Mouse (Mus musculus): ENCODE results near the gene Pcmt1. TPM values are rescaled to one million over a fixed set of nuclear protein-coding genes. Genes with fewer than 3 reads are reported as not detected.
A peak's percentile ranks its signal among the peaks of the same experiment; 100 is the strongest.

The Pcmt1 gene
- 112 and 121 TPM in 2 replicates for polyA plus RNA-seq (2015; fragmentation: Nextera tagmentation; extraction: Ambion mirVana)

GRCm38 (mm10) chr10:7680731-7681301 is at the start of gene Pcmt1, which contains the start of gene Lats1:
Gene Pcmt1 (minus strand): TSS chr10:7681136.
Gene Lats1 (plus strand): TSS chr10:7681214.
- H3K4me3 ChIP-seq (replicated peaks) = peak within 1 kb of the TSS; percentile 98
- peak within 1 kb of the TSS; percentile 98 for H3K9ac ChIP-seq
- peaks cover 44% of the 10 kb centered on the region for H3K4me1 ChIP-seq (replicated peaks)
- H3K36me3 ChIP-seq = peaks cover 42% of the 10 kb centered on the region
- peak; percentile 81 for ATAC-seq (ENCODE audit: low read depth)
- DNase-seq = peak; percentile 76
- peak within 1 kb of the TSS; percentile 93 for H3K27ac ChIP-seq
- H3K4me2 ChIP-seq = peak within 1 kb of the TSS; percentile 88
- under 1% methylated on average over 65 of the region's 65 CpGs for WGBS (ENCODE audit: insufficient replicate concordance)
- H3K9me3 ChIP-seq (replicated peaks) = no peaks in the 10 kb centered on the region
- no peaks in the 10 kb centered on the region for H3K27me3 ChIP-seq

- Histone ChIP-seq H3K36me3 (no peaks in the 10 kb centered on the region), H3K4me2 (peak overlapping the region; percentile 86), H3K4me3 (replicated peaks) (peak overlapping the region; percentile 73), H3K27ac (no peak overlapping the region), H3K27me3 (no peaks in the 10 kb centered on the region), H3K9me3 (replicated peaks) (no peaks in the 10 kb centered on the region), H3K4me1 (replicated peaks) (peaks cover 27% of the 10 kb centered on the region), H3K9ac (peak overlapping the region; percentile 80)
- DNase-seq = no peak
- ATAC-seq (ENCODE audit: low read depth) = no peak
- WGBS (ENCODE audit: insufficient replicate concordance) = 16% methylated on average over 3 of the region's 3 CpGs
These were observed 46.1 kb upstream of the Pcmt1 start for GRCm38 (mm10) chr10:7727011-7727410.

- Histone ChIP-seq H3K4me2 (peak overlapping the region; percentile 86), H3K9me3 (replicated peaks) (no peaks in the 10 kb centered on the region), H3K4me3 (replicated peaks) (peak overlapping the region; percentile 73), H3K4me1 (replicated peaks) (peaks cover 27% of the 10 kb centered on the region), H3K27me3 (no peaks in the 10 kb centered on the region), H3K36me3 (no peaks in the 10 kb centered on the region), H3K9ac (peak overlapping the region; percentile 80), H3K27ac (peak overlapping the region; percentile 79)
- ATAC-seq (ENCODE audit: low read depth) (no peak), DNase-seq (no peak)
- WGBS (ENCODE audit: insufficient replicate concordance) = under 1% methylated on average over 8 of the region's 8 CpGs
These were observed 45.5 kb upstream of the Pcmt1 start for GRCm38 (mm10) chr10:7726501-7726812.

GRCm38 (mm10) chr10:7725751-7726500 is 45.0 kb upstream of the Pcmt1 start, which contains the start of gene Katna1:
Gene Katna1 (plus strand): TSS chr10:7726000.
- Histone ChIP-seq H3K4me2 (peak within 1 kb of the TSS; percentile 86), H3K4me1 (replicated peaks) (peaks cover 27% of the 10 kb centered on the region), H3K27me3 (no peaks in the 10 kb centered on the region), H3K27ac (peak within 1 kb of the TSS; percentile 79), H3K36me3 (no peaks in the 10 kb centered on the region), H3K9me3 (replicated peaks) (no peaks in the 10 kb centered on the region), H3K4me3 (replicated peaks) (peak within 1 kb of the TSS; percentile 73), H3K9ac (peak within 1 kb of the TSS; percentile 80)
- WGBS (ENCODE audit: insufficient replicate concordance) = under 1% methylated on average over 49 of the region's 49 CpGs
- ATAC-seq (ENCODE audit: low read depth) (peak; percentile 98), DNase-seq (peak; percentile 97)

- Histone ChIP-seq H3K27ac (no peak overlapping the region), H3K4me2 (no peak overlapping the region), H3K9ac (no peak overlapping the region), H3K4me3 (replicated peaks) (no peak overlapping the region), H3K36me3 (peaks cover 44% of the 10 kb centered on the region), H3K4me1 (replicated peaks) (no peaks in the 10 kb centered on the region), H3K9me3 (replicated peaks) (no peaks in the 10 kb centered on the region), H3K27me3 (no peaks in the 10 kb centered on the region)
- ATAC-seq (ENCODE audit: low read depth) (no peak), DNase-seq (no peak)
- WGBS (ENCODE audit: insufficient replicate concordance) = 78% methylated on average over 7 of the region's 7 CpGs
These were observed 34.1 kb upstream of the Pcmt1 start for GRCm38 (mm10) chr10:7715056-7715455.

- no peak overlapping the region for H3K27ac ChIP-seq
- H3K4me2 ChIP-seq = no peak overlapping the region
- no peaks in the 10 kb centered on the region for H3K9me3 ChIP-seq (replicated peaks)
- ATAC-seq (ENCODE audit: low read depth) (no peak), DNase-seq (no peak)
- no peaks in the 10 kb centered on the region for H3K27me3 ChIP-seq
- H3K4me3 ChIP-seq (replicated peaks) = no peak overlapping the region
- WGBS (ENCODE audit: insufficient replicate concordance) = 83% methylated on average over 13 of the region's 13 CpGs
- no peaks in the 10 kb centered on the region for H3K4me1 ChIP-seq (replicated peaks)
- peaks cover 61% of the 10 kb centered on the region for H3K36me3 ChIP-seq
- H3K9ac ChIP-seq = no peak overlapping the region
These were observed 31.6 kb upstream of the Pcmt1 start for GRCm38 (mm10) chr10:7712506-7712905.

- Histone ChIP-seq H3K36me3 (peaks cover 69% of the 10 kb centered on the region), H3K9me3 (replicated peaks) (no peaks in the 10 kb centered on the region), H3K4me3 (replicated peaks) (no peak overlapping the region), H3K27me3 (no peaks in the 10 kb centered on the region), H3K9ac (no peak overlapping the region), H3K4me2 (no peak overlapping the region), H3K27ac (no peak overlapping the region), H3K4me1 (replicated peaks) (no peaks in the 10 kb centered on the region)
- ATAC-seq (ENCODE audit: low read depth) = no peak
- DNase-seq = no peak
- WGBS (ENCODE audit: insufficient replicate concordance) = 74% methylated on average over 5 of the region's 5 CpGs
These were observed 29.2 kb upstream of the Pcmt1 start for GRCm38 (mm10) chr10:7710121-7710520.

- H3K9ac ChIP-seq = no peak overlapping the region
- ATAC-seq (ENCODE audit: low read depth) = no peak
- H3K4me2 ChIP-seq = no peak overlapping the region
- 94% methylated on average over 6 of the region's 6 CpGs for WGBS (ENCODE audit: insufficient replicate concordance)
- DNase-seq = no peak
- H3K4me1 ChIP-seq (replicated peaks) = no peaks in the 10 kb centered on the region
- no peaks in the 10 kb centered on the region for H3K27me3 ChIP-seq
- H3K4me3 ChIP-seq (replicated peaks) = no peak overlapping the region
- peaks cover 84% of the 10 kb centered on the region for H3K36me3 ChIP-seq
- no peaks in the 10 kb centered on the region for H3K9me3 ChIP-seq (replicated peaks)
- H3K27ac ChIP-seq = no peak overlapping the region
These were observed 21.6 kb upstream of the Pcmt1 start for GRCm38 (mm10) chr10:7702586-7702985.

GRCm38 (mm10) chr10:7700120-7700519 is 19.2 kb upstream of the Pcmt1 start:
- Histone ChIP-seq H3K9me3 (replicated peaks) (no peaks in the 10 kb centered on the region), H3K27ac (no peak overlapping the region), H3K4me1 (replicated peaks) (no peaks in the 10 kb centered on the region), H3K27me3 (no peaks in the 10 kb centered on the region), H3K4me3 (replicated peaks) (no peak overlapping the region), H3K4me2 (no peak overlapping the region), H3K9ac (no peak overlapping the region), H3K36me3 (peaks cover 87% of the 10 kb centered on the region)
- ATAC-seq (ENCODE audit: low read depth) (no peak), DNase-seq (no peak)
- WGBS (ENCODE audit: insufficient replicate concordance) = 56% methylated on average over 3 of the region's 3 CpGs

GRCm38 (mm10) chr10:7695286-7695685 is 14.3 kb upstream of the Pcmt1 start:
- H3K9me3 ChIP-seq (replicated peaks) = no peaks in the 10 kb centered on the region
- no peak overlapping the region for H3K4me2 ChIP-seq
- H3K27me3 ChIP-seq = no peaks in the 10 kb centered on the region
- no peak overlapping the region for H3K4me3 ChIP-seq (replicated peaks)
- peaks cover 79% of the 10 kb centered on the region for H3K36me3 ChIP-seq
- H3K9ac ChIP-seq = no peak overlapping the region
- no peak for DNase-seq
- no peak overlapping the region for H3K27ac ChIP-seq
- H3K4me1 ChIP-seq (replicated peaks) = no peaks in the 10 kb centered on the region
- ATAC-seq (ENCODE audit: low read depth) = no peak

- Histone ChIP-seq H3K9me3 (replicated peaks) (no peaks in the 10 kb centered on the region), H3K4me1 (replicated peaks) (peaks cover 37% of the 10 kb centered on the region), H3K4me2 (no peak overlapping the region), H3K36me3 (peaks cover 19% of the 10 kb centered on the region), H3K4me3 (replicated peaks) (no peak overlapping the region), H3K9ac (no peak overlapping the region), H3K27ac (no peak overlapping the region), H3K27me3 (no peaks in the 10 kb centered on the region)
- ATAC-seq (ENCODE audit: low read depth) = peak; percentile 38; the same call in 1 of the 2 replicates
- DNase-seq = no peak
- WGBS (ENCODE audit: insufficient replicate concordance) = 58% methylated on average over 6 of the region's 6 CpGs
These were observed 6.0 kb upstream of the Pcmt1 start for GRCm38 (mm10) chr10:7686902-7687301.

GRCm38 (mm10) chr10:7682249-7682648 is 1.3 kb upstream of the Pcmt1 start:
- Histone ChIP-seq H3K27me3 (no peaks in the 10 kb centered on the region), H3K9ac (peak overlapping the region; percentile 98), H3K4me2 (peak overlapping the region; percentile 88), H3K4me1 (replicated peaks) (peaks cover 55% of the 10 kb centered on the region), H3K27ac (no peak overlapping the region), H3K9me3 (replicated peaks) (no peaks in the 10 kb centered on the region), H3K4me3 (replicated peaks) (peak overlapping the region; percentile 98), H3K36me3 (peaks cover 33% of the 10 kb centered on the region)
- ATAC-seq (ENCODE audit: low read depth) (no peak), DNase-seq (no peak)
- 44% methylated on average over 3 of the region's 3 CpGs for WGBS (ENCODE audit: insufficient replicate concordance)
